Mouse (Mus musculus) heart, postnatal 0 days (tissue): ENCODE measurements at regions not wholly inside any gene's neighbourhood (a gene's known extent, or its start where the extent isn't known, plus 50 kb on each side); places are given as distances from the start of the nearest gene placed in this dataset.

ENCODE experiments used
- ATAC-seq: fragments of 200-750 bp; cut with Nextera tagmentation; 2 replicates; pipeline ENCODE4 v1.8.0; 2017; ENCODE audit warnings: low read depth, moderate number of reproducible peaks, moderate library complexity; ENCODE audit not compliant: insufficient read depth
- DNase-seq: peaks from one replicate; pipeline ENCODE4 v3.0.0-alpha.2; 2016; ENCODE audit warnings: low spot score
- H3K27ac ChIP-seq: fragments of 300-500 bp; sonication (generic); 2 replicates; pipeline ENCODE4 v1.5.1; 2014; ENCODE audit warnings: low read depth, mild to moderate bottlenecking
- H3K27me3 ChIP-seq: fragments of 300-500 bp; sonication (generic); 2 replicates; pipeline ENCODE4 v1.6.1; 2014; ENCODE audit warnings: low read length, mixed read lengths; ENCODE audit not compliant: control insufficient read depth, insufficient read depth
- H3K36me3 ChIP-seq: fragments of 300-500 bp; sonication (generic); replicated peaks from 2 replicates; pipeline ENCODE4 v1.6.1; 2014; ENCODE audit warnings: low read length, mixed read lengths; ENCODE audit not compliant: control insufficient read depth, insufficient read depth
- H3K4me1 ChIP-seq: fragments of 300-500 bp; sonication (generic); 2 replicates; pipeline ENCODE4 v1.6.1; 2014; ENCODE audit warnings: antibody characterized with exemption; ENCODE audit not compliant: control insufficient read depth, insufficient read depth
- H3K4me2 ChIP-seq: fragments of 300-500 bp; sonication (generic); 2 replicates; pipeline ENCODE4 v1.6.1; 2014; ENCODE audit warnings: low read depth, mild to moderate bottlenecking, low read length, moderate library complexity
- H3K4me3 ChIP-seq: fragments of 300-500 bp; sonication (generic); 2 replicates; pipeline ENCODE4 v1.5.1; 2014; ENCODE audit warnings: low read depth, low read length
- H3K9ac ChIP-seq: fragments of 300-500 bp; sonication (generic); replicated peaks from 2 replicates; pipeline ENCODE4 v1.6.1; 2014; ENCODE audit warnings: low read depth, low read length, mixed read lengths
- H3K9me3 ChIP-seq: fragments of 300-500 bp; sonication (generic); replicated peaks from 2 replicates; pipeline ENCODE4 v1.6.1; 2016; ENCODE audit warnings: low read length; ENCODE audit not compliant: control insufficient read depth
- CTCF ChIP-seq: IDR thresholded peaks from 2 replicates; pipeline ENCODE4 v1.5.1; 2016; ENCODE audit warnings: antibody characterized with exemption, control low read depth, low read depth
- EP300 ChIP-seq: IDR thresholded peaks from 2 replicates; pipeline ENCODE4 v1.6.1; 2016; ENCODE audit warnings: antibody characterized with exemption, low read depth
- whole genome bisulfite sequencing: fragments of 180-500 bp; shearing (Covaris S2); extraction: QIAGEN DNeasy Blood & Tissue Kit; methylation state at CpG from one replicate; pipeline ENCODE4 v1.1.7; 2014; 5-methylcytosine and 5-hydroxymethylcytosine counted together

DNA sequence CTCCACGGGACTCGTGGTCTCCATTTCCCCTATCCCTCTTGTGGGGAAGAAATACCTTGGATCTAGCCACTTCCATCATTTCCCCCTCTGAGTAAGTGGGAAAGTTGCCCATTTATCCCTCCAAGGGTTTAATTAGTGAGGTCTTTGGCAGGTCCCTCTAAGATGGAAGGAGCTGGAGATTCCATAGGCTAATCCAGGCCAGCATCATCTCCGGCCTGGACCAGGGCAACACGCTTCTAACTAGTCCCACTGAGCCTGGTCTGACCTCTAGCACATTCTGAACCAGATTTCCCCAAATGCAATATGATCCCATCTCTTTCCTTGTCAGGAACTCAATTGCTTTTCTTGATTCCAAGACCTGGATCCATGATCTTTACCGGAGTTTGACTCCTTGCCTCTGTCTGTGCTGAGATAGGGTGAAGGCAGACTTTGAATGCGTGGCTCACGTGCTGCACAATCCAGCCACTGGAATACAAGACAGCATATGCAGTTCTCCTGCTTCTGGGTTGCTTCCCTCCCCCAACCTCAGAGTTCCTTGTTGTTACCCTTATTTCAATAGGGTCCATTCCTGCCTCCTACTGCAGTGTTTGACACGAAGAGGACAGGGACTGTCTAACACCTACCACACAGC is 67.4 kb upstream of the Rbpj start:
- no peak for DNase-seq
- Histone ChIP-seq H3K27ac (no peak overlapping the region), H3K36me3 (no peaks in the 10 kb centered on the region), H3K9me3 (no peaks in the 10 kb centered on the region), H3K27me3 (no peaks in the 10 kb centered on the region), H3K4me1 (no peaks in the 10 kb centered on the region), H3K4me3 (no peak overlapping the region), H3K9ac (no peak overlapping the region), H3K4me2 (no peak overlapping the region)
- WGBS = 75% methylated on average over 8 of the region's 8 CpGs
- no peak for TF ChIP-seq EP300
- TF ChIP-seq CTCF = no peak
- no peak for ATAC-seq

GRCm38 (mm10) chr5:53401093-53401492 is 64.9 kb upstream of the Rbpj start:
- H3K4me2 ChIP-seq = no peak overlapping the region
- no peaks in the 10 kb centered on the region for H3K27me3 ChIP-seq
- no peaks in the 10 kb centered on the region for H3K9me3 ChIP-seq
- no peak overlapping the region for H3K4me3 ChIP-seq
- ATAC-seq = no peak
- WGBS = 79% methylated on average over 4 of the region's 4 CpGs
- H3K4me1 ChIP-seq = no peaks in the 10 kb centered on the region
- H3K27ac ChIP-seq = no peak overlapping the region
- TF ChIP-seq EP300 (no peak), CTCF (no peak)
- DNase-seq = no peak
- H3K36me3 ChIP-seq = no peaks in the 10 kb centered on the region
- H3K9ac ChIP-seq = no peak overlapping the region

- no peak overlapping the region for H3K27ac ChIP-seq
- no peaks in the 10 kb centered on the region for H3K27me3 ChIP-seq
- H3K4me3 ChIP-seq = no peak overlapping the region
- H3K9ac ChIP-seq = no peak overlapping the region
- ATAC-seq (no peak), DNase-seq (no peak)
- no peaks in the 10 kb centered on the region for H3K4me1 ChIP-seq
- WGBS = 78% methylated on average over 4 of the region's 4 CpGs
- no peak overlapping the region for H3K4me2 ChIP-seq
- TF ChIP-seq CTCF = no peak
- TF ChIP-seq EP300 = no peak
- H3K36me3 ChIP-seq = no peaks in the 10 kb centered on the region
- H3K9me3 ChIP-seq = no peaks in the 10 kb centered on the region
Observed at GRCm38 (mm10) chr5:53402022-53402421, 63.9 kb upstream of the Rbpj start.

DNA sequence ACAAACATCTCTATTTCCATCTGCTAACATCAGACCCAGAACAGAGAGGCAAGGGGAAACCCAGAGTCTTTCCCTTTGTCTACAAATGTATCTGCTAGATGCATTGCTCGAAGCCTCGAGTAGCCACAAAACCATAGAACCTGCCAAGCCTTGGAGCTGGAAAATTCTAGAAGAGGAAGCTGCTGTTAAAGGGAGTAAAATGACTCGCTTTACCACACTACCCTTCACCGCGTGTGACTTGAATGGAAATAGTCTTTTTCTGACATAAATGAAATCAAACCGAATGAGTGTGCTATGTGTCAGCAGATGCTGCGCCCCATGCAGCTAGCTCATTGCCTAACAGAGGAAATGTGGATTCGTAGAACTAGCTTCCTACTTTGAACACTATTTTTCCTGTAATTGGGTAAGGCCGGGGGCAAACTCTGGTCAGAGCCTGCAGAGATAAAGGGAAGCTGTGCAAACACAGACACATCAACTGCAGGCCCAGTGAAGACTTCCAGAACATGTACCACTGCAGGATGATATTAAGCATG is 63.3 kb upstream of the Rbpj start:
- peak; percentile 27 for DNase-seq
- Histone ChIP-seq H3K9me3 (no peaks in the 10 kb centered on the region), H3K9ac (no peak overlapping the region), H3K4me3 (no peak overlapping the region), H3K27me3 (no peaks in the 10 kb centered on the region), H3K4me1 (no peaks in the 10 kb centered on the region), H3K4me2 (no peak overlapping the region), H3K36me3 (no peaks in the 10 kb centered on the region), H3K27ac (no peak overlapping the region)
- no peak for ATAC-seq
- WGBS = 58% methylated on average over 9 of the region's 9 CpGs
- TF ChIP-seq CTCF (no peak), EP300 (no peak)

- DNase-seq (no peak), ATAC-seq (no peak)
- no peak overlapping the region for H3K9ac ChIP-seq
- no peak overlapping the region for H3K4me2 ChIP-seq
- no peak overlapping the region for H3K4me3 ChIP-seq
- H3K27ac ChIP-seq = no peak overlapping the region
- no peak for TF ChIP-seq CTCF
- no peak for TF ChIP-seq EP300
- no peaks in the 10 kb centered on the region for H3K36me3 ChIP-seq
- WGBS = 88% methylated on average over 5 of the region's 5 CpGs
- no peaks in the 10 kb centered on the region for H3K4me1 ChIP-seq
- no peaks in the 10 kb centered on the region for H3K27me3 ChIP-seq
- H3K9me3 ChIP-seq = no peaks in the 10 kb centered on the region
Observed at GRCm38 (mm10) chr5:53405929-53406328, 60.0 kb upstream of the Rbpj start.

GRCm38 (mm10) chr5:53407646-53408045 is 58.3 kb upstream of the Rbpj start:
- no peak overlapping the region for H3K9ac ChIP-seq

More at GRCm38 (mm10) chr5:53407646-53408045, 58.3 kb upstream of the Rbpj start:
- 72% methylated on average over 2 of the region's 2 CpGs for WGBS
- H3K4me3 ChIP-seq = no peak overlapping the region
- no peaks in the 10 kb centered on the region for H3K4me1 ChIP-seq
- no peak overlapping the region for H3K4me2 ChIP-seq
- no peaks in the 10 kb centered on the region for H3K9me3 ChIP-seq
- ATAC-seq (no peak), DNase-seq (no peak)
- TF ChIP-seq EP300 (no peak), CTCF (no peak)
- H3K36me3 ChIP-seq = no peaks in the 10 kb centered on the region
- no peaks in the 10 kb centered on the region for H3K27me3 ChIP-seq
- H3K27ac ChIP-seq = no peak overlapping the region
